Mouse (Mus musculus) left cerebral cortex, postnatal 25 days (tissue): ENCODE measurements around the gene Tlcd1. TPM values are rescaled to one million over a fixed set of nuclear protein-coding genes. Genes with fewer than 3 reads are reported as not detected.
"Not testable (repeated sequence)": the region's sequence is repeated elsewhere in the genome, so short reads cannot be mapped to it uniquely, and the experiment has no call there.

Experiments
- DNase-seq, 2 experiments: peaks; one replicate each; pipeline ENCODE4 v3.0.0; 2022; ENCODE audit warnings: low spot score in 2 of 2, mixed read lengths in 1 of 2
- intact Hi-C: fragments of 180-260 bp; cut with DNase I; formaldehyde crosslinking; loops from one replicate; pipeline ENCODE4 v1.15.1; 2025
- total RNA-seq, 2 experiments: library from RNA; stranded (reverse); gene quantifications; 2 replicates each; pipeline ENCODE4 v1.2.3; 2021

Tlcd1 gene
- total RNA-seq: 10 to 100 TPM; 29.2 to 30.1 TPM

- peak; percentile 82 to 83 for DNase-seq
- intact Hi-C loops: loop anchor here (2.0 to 10.0 kb wide), 3 partner anchors 24 to 352 kb away; partner anchors contain the start of gene Dhrs13
These were observed at the start of gene Tlcd1, which contains the start of gene Nek8 for GRCm38 (mm10) chr11:78176402-78176862. Gene Tlcd1, plus strand, starts transcription at chr11:78176711. Gene Nek8, minus strand, starts transcription at chr11:78176675.

DNA sequence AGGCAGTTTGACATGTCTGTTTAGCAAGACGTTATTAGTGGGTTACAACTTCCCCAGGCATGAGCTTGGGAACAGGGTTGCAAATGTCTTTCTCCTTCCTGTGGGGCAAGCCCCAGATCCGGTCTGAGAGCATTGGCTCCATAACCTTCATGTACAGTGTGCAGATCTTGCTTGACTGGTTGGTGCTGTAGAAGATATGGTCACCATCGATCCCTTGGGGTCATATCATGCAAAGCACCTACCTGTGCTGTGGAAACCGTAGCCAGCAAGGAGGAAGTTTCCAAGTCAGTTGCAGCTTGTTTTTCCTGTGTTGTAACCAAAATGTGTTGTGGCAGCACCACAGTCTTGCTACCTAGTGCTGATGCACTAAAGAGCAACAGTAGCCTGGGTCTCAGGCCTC is 49.8 kb upstream of the Tlcd1 start:
- DNase-seq: no peak
- intact Hi-C loops: no loop called here

GRCm38 (mm10) chr11:78129458-78129857 is 47.1 kb upstream of the Tlcd1 start:
- intact Hi-C loops: no loop called here
- DNase-seq: no peak

DNA sequence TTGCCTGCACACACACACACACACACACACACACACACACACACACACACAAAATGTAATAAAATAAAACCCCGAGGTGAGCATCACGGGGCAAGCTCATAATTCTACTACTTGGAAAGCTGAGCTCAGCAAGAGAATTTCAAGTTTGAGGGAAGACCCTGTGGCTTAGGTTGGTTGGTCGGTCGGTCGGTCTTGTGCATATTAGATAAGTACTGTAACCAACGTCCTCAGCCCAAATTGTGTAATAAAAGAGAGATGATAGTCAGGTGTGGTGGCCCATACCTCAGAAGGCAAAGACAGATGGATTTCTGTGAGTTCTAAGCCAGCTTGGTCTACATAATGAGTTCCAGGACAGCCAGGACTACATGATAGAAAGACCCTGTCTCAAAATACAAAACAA is 42.6 kb upstream of the Tlcd1 start:
- intact Hi-C loops: no loop called here
- no peak for DNase-seq

GRCm38 (mm10) chr11:78134344-78134743 is 42.2 kb upstream of the Tlcd1 start:
- intact Hi-C loops: no loop called here
- peak in 1 of 2 experiments; percentile 47 for DNase-seq

GRCm38 (mm10) chr11:78135314-78135713 is 41.2 kb upstream of the Tlcd1 start:
- DNase-seq, intact Hi-C loops: not testable (repeated sequence)

GRCm38 (mm10) chr11:78136132-78136531 is 40.4 kb upstream of the Tlcd1 start:
- intact Hi-C loops: no loop called here
- no peak for DNase-seq

DNA sequence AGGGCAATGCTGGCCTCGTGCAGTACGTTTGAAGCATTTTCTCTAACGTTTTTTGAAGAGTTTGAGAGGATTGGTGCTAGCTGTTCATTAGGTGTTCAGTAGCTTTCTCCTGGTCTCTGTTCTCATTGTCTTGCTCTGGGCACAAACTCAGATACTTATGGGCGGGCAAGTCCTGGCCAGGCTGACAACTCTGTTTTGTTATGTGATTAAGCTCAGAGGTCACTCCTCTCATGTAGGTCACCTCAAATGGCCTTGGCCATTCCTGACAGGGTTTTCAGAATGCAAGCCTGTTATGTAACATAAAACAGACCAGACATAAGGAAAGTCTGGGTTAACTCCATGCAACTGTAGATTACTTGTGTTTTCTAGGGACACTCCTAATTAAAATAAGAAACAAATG is 38.9 kb upstream of the Tlcd1 start:
- DNase-seq: no peak
- intact Hi-C loops: no loop called here

- DNase-seq: no peak
- intact Hi-C loops: no loop called here
These were observed 38.5 kb upstream of the Tlcd1 start for GRCm38 (mm10) chr11:78138023-78138422.

- no peak for DNase-seq
- intact Hi-C loops: no loop called here
These were observed 35.8 kb upstream of the Tlcd1 start for GRCm38 (mm10) chr11:78140665-78141064.

DNA sequence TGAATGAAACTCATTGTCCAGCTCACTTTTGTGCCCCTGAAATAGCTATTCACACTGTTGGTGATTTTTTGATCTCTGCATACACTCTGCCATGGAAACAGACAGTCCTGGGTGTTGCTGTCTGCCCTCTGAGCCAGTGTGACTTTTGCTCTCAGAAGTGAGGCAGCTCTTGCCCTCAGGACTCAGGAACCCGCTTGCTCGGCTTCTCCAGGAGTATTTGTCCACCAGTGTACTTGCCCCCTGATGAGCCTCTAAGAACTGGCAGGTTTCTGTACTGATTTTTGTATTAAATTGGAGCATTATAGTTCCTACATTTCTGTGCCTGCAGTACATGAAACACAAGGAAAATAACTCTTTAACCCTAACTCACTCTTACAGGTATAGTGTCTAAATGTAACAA is 33.0 kb upstream of the Tlcd1 start:
- intact Hi-C loops: no loop called here
- DNase-seq: no peak

GRCm38 (mm10) chr11:78146168-78146567 is 30.3 kb upstream of the Tlcd1 start:
- intact Hi-C loops: no loop called here

DNA sequence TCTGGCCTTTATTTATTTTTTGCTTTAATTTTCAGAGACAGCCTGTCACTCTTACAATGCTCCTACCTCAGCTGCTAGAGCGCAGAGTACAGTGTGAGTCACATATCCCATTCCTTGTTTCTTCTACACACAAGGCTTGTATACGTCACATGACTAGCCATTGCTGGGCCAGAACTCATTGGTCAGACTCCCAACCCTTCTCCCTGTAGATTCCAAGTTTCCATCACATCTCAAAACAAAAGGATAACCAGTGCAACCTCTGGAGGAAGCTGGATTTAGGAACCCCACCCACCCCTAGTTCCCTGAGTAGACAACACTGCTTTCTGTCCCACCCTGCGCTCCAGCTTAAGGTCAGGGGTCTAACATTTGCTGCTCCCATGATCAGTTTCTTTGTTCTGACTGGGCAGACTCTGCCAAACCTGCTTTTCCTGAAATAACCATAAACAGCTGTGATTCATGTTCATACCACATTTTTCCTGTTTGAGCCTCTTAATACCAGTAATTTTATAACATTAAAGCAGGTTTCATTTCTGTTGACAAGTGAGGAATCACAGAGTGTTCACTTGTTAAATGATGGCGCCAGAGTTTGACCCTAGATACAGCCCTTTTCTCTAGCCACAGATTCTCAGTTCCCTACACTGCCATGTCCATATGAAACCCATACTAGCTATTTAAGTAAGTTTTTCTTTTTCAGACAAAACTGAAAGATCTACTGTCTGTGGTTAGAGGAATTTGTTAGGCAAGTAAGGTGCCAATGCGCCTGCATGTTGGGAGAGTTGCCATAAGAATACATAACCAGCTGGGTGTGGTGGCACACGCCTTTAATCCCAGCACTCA is 29.6 kb upstream of the Tlcd1 start:
- intact Hi-C loops: no loop called here
- DNase-seq: no peak

More at GRCm38 (mm10) chr11:78146168-78146567, 30.3 kb upstream of the Tlcd1 start:
- DNase-seq: no peak

- intact Hi-C loops: loop anchor here (1.0 to 5.0 kb wide), 2 partner anchors 59 to 91 kb away; partner anchors contain the start of gene Fam222b
- no peak for DNase-seq
These were observed 25.4 kb upstream of the Tlcd1 start for GRCm38 (mm10) chr11:78151161-78151560.

- intact Hi-C loops: loop anchor here (2.0 to 5.0 kb wide), 2 partner anchors 24 to 60 kb away; partner anchors contain the start of genes Fam222b, Nek8 and Tlcd1
- peak; percentile 77 to 87 for DNase-seq
These were observed 23.9 kb upstream of the Tlcd1 start for GRCm38 (mm10) chr11:78152299-78153231.

GRCm38 (mm10) chr11:78153778-78154177 is 22.7 kb upstream of the Tlcd1 start:
- intact Hi-C loops: loop anchor here (2.0 to 5.0 kb wide), 2 partner anchors 23 to 61 kb away; partner anchors contain the start of genes Fam222b, Nek8 and Tlcd1
- DNase-seq: no peak

- intact Hi-C loops: no loop called here
These were observed 20.8 kb upstream of the Tlcd1 start for GRCm38 (mm10) chr11:78155674-78156073.

DNA sequence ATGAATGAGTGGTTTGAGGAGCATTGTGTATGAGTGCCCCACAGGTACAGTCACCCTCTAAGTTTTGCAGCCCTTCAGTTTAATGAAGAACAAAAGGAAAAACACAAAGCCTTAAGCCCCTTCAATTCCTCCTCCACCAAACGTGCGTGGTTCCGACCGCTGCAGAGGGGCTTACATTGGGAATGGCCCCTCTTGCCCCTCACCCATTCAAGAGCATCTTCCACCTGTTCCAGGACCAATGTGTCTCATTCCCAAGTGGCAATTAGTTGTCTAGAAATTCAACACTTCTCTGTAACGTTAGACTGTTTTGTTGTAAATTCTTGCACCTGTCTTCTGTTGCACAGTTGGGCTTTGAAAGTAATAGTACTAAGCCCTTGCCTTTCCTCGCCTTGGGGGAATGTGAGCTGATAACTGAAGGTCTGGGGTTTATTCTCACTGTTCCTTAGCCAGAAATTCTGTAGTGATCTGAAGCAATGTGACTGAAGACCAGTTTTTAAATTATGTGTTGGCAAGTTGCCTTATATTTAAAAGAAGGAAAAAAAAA is 20.3 kb upstream of the Tlcd1 start:
- intact Hi-C loops: no loop called here
- no peak for DNase-seq

More at GRCm38 (mm10) chr11:78155674-78156073, 20.8 kb upstream of the Tlcd1 start:
- DNase-seq: no peak

- intact Hi-C loops: no loop called here
- DNase-seq: peak; percentile 84 to 90
These were observed 17.4 kb upstream of the Tlcd1 start for GRCm38 (mm10) chr11:78159096-78159495.
